Mouse (Mus musculus) retina, postnatal 1 day (tissue): ENCODE results near the gene Med25.

Experiments
- DNase-seq: peaks from one replicate; pipeline ENCODE4 v3.0.0-alpha.2; 2012

Gene Med25

DNA sequence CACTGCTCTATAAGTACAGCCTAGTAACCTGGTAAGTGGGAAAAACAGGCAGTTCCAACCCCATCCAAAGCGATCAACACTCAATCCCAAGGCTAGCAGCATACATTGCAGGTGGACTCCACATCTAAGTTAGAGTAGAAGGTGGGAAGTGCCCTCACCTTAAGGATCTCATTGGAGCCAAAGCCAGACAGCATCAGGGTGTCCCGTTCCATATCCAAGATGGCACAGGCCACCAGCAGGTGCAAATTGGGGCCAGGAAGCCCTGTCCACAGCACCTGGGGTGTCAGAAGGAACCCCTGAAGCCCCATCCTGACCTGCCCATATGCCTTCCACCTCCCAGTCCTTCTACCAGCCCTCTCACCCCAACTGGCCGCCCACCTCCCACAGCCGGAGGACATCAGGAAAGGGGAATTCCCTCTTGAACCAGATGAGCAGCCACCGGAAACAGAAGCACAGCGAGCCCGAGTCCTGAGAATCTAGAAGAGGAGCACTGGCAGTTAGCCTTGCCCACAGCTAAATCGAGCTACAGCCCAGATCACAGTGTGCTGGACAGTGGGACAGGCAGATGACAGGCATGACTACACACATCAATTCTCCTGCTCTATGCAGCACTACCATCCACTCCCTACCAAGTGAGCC, 50.6 kb downstream of the Med25 start:
- no peak for DNase-seq

DNA sequence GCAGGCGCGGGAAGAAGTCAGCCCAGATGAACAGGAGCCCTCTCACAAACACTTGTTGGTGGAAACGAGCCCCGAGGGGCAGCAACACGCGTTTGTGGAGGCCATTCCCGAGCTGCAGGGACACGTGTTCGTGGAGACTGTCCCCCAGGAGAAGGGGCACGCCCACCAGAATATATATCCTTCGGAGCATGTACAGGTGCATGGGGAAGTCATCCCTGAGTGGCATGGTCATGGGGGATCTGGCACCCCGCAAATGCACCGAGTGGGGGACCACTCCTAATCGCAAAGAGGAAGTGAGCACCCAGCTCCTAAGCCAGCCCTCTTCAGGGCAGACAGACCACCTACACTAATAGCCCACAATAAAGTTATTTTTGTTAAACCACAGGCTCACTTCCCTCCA, 52.1 kb downstream of the Med25 start:
- no peak for DNase-seq

DNA sequence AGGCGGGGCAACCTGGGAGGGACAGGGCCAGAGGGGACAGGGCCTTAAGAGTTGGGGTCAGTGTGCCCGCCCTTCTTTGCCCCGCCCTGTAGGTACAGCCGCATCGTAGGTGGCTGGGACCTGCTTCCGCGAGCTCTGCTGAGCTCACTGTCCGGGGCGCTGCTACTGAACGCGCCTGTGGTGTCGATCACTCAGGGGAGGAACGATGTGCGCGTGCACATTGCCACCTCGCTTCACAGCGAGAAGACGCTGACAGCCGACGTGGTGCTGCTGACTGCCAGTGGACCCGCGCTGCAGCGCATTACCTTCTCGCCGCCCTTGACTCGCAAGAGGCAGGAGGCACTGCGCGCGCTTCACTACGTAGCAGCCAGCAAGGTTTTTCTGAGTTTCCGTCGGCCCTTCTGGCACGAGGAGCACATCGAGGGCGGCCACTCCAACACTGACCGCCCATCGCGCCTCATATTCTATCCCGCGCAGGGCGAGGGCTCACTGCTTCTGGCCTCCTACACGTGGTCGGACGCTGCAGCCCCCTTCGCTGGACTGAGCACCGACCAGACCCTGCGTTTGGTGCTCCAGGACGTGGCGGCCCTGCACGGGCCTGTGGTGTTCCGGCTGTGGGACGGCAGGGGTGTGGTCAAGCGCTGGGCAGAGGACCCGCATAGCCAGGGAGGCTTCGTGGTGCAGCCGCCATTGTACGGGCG, 52.9 kb downstream of the Med25 start:
- peak; percentile 65 for DNase-seq

DNA sequence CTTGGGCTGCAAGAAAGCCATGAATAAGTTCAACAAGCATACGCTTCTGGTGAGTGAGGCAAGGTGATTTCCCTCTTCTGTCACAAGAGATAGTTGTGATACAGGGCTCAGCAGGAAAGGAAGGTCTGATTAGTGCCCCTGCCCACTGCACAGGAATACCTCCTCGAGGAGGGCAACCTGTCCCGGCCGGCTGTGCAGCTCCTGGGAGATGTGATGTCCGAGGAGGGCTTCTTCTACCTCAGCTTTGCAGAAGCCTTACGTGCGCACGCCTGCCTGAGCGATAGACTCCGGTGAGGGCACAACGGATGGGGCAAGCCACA, 53.4 kb downstream of the Med25 start:
- no peak for DNase-seq

DNA sequence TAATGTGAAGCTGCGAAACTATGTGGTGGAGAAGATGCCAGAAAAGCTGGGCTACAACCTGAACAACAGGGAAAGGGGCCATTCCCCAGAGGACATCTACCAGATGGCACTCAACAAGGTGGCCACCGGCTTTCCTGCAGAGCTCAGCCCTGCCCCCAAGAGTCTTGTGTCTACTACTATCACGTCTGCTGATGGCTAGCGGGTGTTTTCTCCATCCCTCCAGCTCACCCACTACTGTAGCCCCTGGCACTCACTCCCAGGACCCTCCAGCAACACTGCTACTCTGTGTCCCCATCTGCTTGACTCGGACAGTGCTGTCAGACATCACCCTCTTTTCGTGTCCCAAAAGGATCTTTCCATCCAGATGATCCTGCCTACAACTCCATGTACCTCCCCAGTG, 54.4 kb downstream of the Med25 start:
- no peak for DNase-seq

DNA sequence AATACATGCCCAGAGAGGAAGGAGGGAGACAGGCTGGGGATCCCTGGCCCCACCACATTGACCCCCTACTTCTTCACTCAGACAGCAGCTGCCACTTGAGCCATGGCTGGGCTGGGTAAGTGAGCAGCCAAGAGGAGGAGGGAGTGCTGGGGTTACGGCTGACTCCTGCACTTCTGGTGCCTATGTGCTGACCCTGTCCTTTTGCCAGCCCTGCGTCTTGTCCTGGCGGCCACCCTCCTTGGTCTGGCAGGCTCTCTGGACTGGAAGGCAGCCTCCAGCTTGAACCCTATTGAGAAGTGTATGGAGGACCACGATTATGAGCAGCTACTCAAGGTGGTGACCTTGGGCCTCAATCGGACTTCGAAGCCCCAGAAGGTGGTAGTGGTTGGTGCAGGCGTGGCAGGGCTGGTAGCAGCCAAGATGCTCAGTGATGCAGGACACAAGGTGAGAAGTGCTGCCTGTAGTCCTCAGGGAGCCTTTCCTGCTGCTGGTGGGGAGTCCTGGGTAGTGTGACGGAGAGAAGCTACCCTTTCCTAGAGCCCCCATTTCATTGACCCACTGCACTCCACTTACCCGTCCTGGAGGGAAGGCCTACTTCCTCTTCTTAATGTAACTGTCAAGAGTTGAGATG, 56.0 kb downstream of the Med25 start:
- no peak for DNase-seq

DNA sequence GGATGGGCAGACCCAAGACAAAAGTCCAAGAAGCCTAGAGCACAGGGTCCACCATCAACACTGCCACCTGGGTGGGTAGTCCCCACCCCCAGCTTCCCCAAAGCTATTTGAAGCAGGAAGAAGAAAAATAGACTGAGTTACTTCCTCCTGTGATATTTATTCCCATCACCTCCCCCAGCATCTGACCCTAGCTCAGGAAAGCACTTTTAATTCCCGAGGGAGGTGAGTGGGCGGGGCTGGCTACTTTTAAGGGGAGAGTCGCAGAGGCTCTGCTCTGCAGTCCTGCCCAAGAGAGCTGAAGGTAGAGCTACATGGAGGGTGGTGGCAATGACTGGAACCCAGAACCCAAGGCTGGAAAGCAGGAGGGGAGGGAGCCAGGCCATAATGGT, 56.5 kb downstream of the Med25 start:
- no peak for DNase-seq

DNA sequence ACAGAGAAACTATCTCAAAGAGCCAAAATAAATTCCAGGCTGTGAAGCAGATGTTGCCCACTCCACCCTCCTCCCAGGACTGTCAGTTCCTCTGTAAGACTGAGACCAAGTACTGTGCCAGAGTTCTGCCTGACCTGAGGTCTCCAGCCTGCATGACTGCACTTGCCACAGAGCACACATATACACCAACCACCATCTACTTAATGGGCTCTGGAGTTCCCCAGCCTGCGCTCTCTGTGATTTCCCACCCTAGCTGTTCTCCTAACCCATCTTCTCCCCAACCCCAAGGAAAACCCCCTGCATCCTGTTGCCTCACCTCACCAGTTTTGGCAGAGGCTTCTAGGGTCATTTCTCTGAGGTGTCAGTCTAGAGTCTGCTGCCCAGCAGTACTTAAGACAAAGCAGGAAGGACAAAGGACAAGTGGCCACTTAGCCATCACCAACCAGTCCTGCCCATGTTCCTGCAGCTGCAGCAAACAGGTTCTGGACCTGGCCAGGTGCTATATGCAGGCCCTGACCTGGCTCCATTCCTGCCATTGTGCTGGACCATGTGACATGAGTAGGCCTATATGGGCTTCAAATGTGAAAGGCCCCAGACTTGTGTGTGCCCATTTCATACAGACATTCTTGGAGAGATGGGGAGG, 57.0 kb downstream of the Med25 start:
- no peak for DNase-seq

DNA sequence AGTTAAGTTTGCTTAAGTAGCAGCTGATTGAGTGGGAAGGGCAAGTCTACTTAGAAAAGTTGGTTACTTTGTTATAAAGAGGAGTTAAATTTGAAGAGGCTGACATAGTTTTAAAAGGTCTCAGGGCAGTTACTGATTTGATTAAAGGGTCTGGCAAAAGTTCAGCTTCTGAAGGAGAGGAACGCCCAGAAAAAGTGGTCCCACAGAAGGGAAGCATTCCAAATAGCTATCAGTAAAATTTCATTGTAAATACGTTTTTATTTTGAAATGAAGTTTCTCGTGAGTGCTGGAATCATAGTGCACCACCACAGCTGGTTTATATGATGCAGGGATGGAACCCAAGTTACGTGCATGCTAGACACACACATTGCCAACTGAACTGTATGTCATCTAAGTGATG, 59.7 kb downstream of the Med25 start:
- no peak for DNase-seq

DNA sequence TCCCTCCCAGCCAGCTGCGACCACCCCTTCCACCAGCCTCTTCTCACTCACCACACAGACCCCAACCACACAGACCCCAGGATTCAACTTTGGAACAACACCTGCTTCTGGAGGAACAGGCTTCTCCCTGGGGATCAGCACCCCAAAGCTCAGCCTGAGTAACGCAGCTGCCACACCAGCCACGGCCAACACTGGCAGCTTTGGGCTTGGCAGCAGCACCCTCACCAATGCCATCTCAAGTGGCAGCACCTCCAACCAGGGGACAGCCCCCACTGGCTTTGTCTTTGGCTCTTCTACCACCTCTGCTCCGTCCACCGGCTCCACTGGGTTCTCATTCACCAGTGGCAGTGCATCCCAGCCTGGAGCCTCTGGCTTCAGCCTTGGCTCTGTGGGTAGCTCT, 63.8 kb downstream of the Med25 start:
- DNase-seq: no peak

DNA sequence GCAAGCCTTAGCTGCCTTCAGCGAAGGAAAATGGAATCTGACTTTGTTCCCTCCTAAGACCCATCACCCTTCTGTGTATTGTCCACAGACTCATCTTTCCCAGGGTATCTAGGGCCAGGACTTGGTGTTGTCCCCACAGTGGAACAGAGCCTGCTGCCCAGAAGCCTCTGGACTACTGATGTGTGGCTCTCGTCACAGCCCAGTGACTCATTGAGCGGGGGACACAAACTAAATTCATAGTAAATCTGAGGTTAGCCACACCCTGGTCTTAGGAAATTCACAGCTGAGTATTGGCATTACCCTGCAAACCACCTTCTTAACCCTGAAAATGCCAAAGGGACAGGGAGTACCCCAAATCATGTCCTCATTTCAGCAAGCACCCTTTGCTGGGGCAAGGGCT, 65.7 kb downstream of the Med25 start:
- no peak for DNase-seq
